Mouse (Mus musculus) stomach, embryonic 14.5 days (tissue): Measurements from ENCODE around the gene Pdss2. TPM values are rescaled to one million over a fixed set of nuclear protein-coding genes. Genes with fewer than 3 reads are reported as not detected.

ENCODE experiments used
- ATAC-seq: fragments of 200-750 bp; cut with Nextera tagmentation; 2 replicates; pipeline ENCODE4 v1.8.0; 2017; ENCODE audit warnings: low read depth, moderate TSS enrichment; ENCODE audit not compliant: insufficient number of reproducible peaks, insufficient read depth, low FRiP score
- H3K27ac ChIP-seq: fragments of 300-500 bp; sonication (generic); 2 replicates; pipeline ENCODE4 v1.5.1; 2014; ENCODE audit warnings: mild to moderate bottlenecking, low read length, moderate library complexity, mixed read lengths
- H3K27me3 ChIP-seq: fragments of 300-500 bp; sonication (generic); 2 replicates; pipeline ENCODE4 v1.6.1; 2014; ENCODE audit warnings: low read length, control low read depth, mixed read lengths; ENCODE audit not compliant: control insufficient read depth, insufficient read depth
- H3K36me3 ChIP-seq: fragments of 300-500 bp; sonication (generic); 2 replicates; pipeline ENCODE4 v1.6.1; 2014; ENCODE audit warnings: mild to moderate bottlenecking, control low read depth, low read length, moderate library complexity, mixed read lengths; ENCODE audit not compliant: control insufficient read depth, insufficient read depth
- H3K4me1 ChIP-seq: fragments of 300-500 bp; sonication (generic); 2 replicates; pipeline ENCODE4 v1.6.1; 2014; ENCODE audit warnings: low read length, control low read depth, mixed read lengths; ENCODE audit not compliant: control insufficient read depth, insufficient read depth
- H3K4me2 ChIP-seq: fragments of 300-500 bp; sonication (generic); replicated peaks from 2 replicates; pipeline ENCODE4 v1.6.1; 2014; ENCODE audit warnings: low read depth, low read length, control low read depth
- H3K4me3 ChIP-seq: fragments of 300-500 bp; sonication (generic); 2 replicates; pipeline ENCODE4 v1.5.1; 2014; ENCODE audit warnings: low read depth, low read length, control low read depth
- H3K9ac ChIP-seq: fragments of 300-500 bp; sonication (generic); replicated peaks from 2 replicates; pipeline ENCODE4 v1.6.1; 2014; ENCODE audit warnings: low read depth, mild to moderate bottlenecking, control low read depth, low read length, moderate library complexity, mixed read lengths
- H3K9me3 ChIP-seq: fragments of 300-500 bp; sonication (generic); 2 replicates; pipeline ENCODE4 v1.6.1; 2016; ENCODE audit warnings: low read depth, low read length, control low read depth; ENCODE audit not compliant: control insufficient read depth
- WGBS: fragments of 180-500 bp; shearing (Covaris S2); extraction: QIAGEN DNeasy Blood & Tissue Kit; methylation state at CpG from one replicate; pipeline ENCODE4 v1.1.7; 2014; 5-methylcytosine and 5-hydroxymethylcytosine counted together
- polyA plus RNA-seq: library from polyadenylated mRNA; unstranded; fragments of >200 nt; fragmentation: Nextera tagmentation; extraction: Ambion mirVana; gene quantifications from 2 replicates; pipeline ENCODE4 v1.2.1, GENCODE M21; 2014

Pdss2 gene
- polyA plus RNA-seq, 1 experiment from 2014 or later: 13.1 TPM

DNA sequence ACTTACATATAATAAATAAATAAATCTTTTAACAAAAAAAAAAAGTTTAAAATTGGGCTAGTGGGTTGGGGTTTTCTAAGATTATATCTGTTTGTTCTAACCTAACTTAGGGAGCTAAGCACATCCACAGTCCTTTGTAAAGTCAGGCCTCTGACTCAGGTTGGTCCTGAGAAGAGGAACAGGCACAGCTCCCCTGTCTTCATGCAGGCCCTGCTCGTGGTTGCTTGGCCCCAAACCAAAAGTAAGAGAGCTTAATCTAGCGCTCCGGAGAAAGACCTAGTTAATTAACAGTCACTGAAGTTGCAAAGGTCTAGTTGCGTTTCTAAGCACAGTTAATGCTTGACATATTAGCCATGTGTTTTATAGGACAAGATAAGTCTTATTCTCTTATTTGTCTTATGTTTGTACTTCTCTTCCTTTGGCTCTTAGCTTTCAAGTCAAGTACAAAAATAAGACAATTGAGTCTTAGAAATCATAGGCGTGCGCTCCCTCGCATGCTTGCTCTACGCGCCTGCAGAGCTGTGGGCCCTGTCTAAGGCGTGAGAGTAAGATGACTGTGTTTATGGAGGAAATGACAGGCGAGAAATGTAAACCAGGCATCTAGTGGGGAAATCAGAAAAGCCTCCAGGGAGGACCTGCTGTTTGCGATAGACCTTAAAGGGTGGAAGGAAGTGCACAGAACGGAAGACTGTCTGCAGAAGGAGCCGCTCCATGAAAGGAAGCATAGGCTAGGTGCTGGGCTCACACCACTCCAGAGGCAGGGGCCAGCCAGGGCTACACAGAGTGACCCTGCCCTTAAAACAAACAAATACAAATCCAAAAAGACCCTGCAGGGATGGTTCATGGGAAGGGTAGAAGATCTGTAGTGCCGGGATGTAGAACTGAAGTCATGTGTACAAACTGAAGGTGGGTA is 157.7 kb downstream of the Pdss2 start:
- Histone ChIP-seq H3K9me3 (no peaks in the 10 kb centered on the region), H3K36me3 (no peaks in the 10 kb centered on the region), H3K4me3 (no peak overlapping the region), H3K4me1 (0 out of 2 replicates have a peak, but pooled peaks cover 2% of the 10 kb centered on the region), H3K27ac (no peak overlapping the region), H3K9ac (no peak overlapping the region), H3K4me2 (no peak overlapping the region), H3K27me3 (no peaks in the 10 kb centered on the region)
- WGBS: 63% methylated on average over 15 of the region's 15 CpGs
- ATAC-seq: no peak

DNA sequence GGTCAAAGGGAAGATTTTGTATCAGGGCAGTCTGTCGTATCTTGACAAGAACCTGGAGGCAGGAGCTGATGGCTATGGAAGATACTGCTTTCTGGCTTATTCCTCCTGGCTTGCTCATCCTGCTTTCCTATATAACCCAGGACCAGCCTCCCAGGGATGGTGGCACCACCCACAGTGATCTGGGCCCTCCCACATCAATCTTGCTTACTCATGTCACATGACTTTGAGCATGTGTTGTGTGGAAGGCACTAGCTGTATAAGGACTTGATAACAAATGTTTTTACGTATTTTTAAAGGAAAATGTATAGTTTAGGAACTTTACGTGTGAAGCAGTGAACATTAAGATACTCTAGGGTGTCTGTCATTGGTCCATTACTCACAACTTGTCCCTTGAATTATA is 161.4 kb downstream of the Pdss2 start:
- H3K9me3 ChIP-seq: no peaks in the 10 kb centered on the region
- H3K36me3 ChIP-seq: no peaks in the 10 kb centered on the region
- H3K4me2 ChIP-seq: no peak overlapping the region
- ATAC-seq: no peak
- no peaks in the 10 kb centered on the region for H3K27me3 ChIP-seq
- no peak overlapping the region for H3K27ac ChIP-seq
- H3K4me1 ChIP-seq: 0 out of 2 replicates have a peak, but pooled peaks cover 2% of the 10 kb centered on the region
- 84% methylated on average over 3 of the region's 3 CpGs for WGBS
- no peak overlapping the region for H3K4me3 ChIP-seq
- no peak overlapping the region for H3K9ac ChIP-seq

DNA sequence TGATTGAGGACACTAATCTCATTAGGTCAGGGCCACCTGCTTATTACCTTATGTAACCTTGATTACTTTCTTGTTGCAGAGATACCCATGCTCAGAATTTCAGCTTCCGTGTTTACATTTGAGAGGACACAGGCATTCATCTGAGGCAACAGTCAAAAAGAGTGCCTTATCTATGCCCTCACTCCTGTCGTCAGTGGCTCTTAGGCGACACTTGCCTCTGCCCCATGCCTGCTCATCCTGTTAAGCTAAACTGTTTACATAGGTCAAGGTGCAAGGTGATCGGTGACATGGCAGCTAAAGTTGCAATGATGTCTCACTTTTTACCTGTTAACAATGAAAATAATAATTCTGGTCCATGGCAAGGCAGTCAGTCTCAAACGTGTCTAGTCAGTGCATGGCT is 163.3 kb downstream of the Pdss2 start:
- Histone ChIP-seq H3K4me2 (no peak overlapping the region), H3K4me1 (no peaks in the 10 kb centered on the region), H3K27ac (no peak overlapping the region), H3K4me3 (no peak overlapping the region), H3K9ac (no peak overlapping the region), H3K27me3 (no peaks in the 10 kb centered on the region), H3K9me3 (no peaks in the 10 kb centered on the region), H3K36me3 (no peaks in the 10 kb centered on the region)
- no peak for ATAC-seq
- WGBS: 53% methylated on average over 5 of the region's 5 CpGs

DNA sequence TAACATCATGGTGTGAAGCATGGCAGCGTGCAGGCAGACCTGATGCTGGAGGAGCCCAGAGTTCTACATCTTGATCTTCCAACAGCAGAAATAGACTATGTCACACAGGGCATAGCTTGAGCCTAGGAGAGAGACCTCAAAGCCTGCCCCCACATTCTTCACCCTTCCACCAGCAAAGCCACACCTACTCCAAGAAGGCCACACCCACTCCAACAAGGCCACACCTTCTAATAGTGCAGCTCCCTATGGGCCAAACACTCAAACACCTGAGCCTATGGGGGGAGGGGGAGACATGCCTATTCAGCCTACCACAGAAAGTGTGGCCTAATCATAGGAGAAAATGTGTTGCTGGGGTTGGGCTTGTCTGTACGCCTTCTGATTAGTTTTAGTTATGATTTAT is 171.6 kb downstream of the Pdss2 start:
- H3K9ac ChIP-seq: no peak overlapping the region
- H3K27me3 ChIP-seq: no peaks in the 10 kb centered on the region
- ATAC-seq: no peak
- H3K9me3 ChIP-seq: no peaks in the 10 kb centered on the region
- H3K4me2 ChIP-seq: no peak overlapping the region
- no peaks in the 10 kb centered on the region for H3K4me1 ChIP-seq
- WGBS: 93% methylated on average over 2 of the region's 2 CpGs
- no peaks in the 10 kb centered on the region for H3K36me3 ChIP-seq
- H3K4me3 ChIP-seq: no peak overlapping the region
- H3K27ac ChIP-seq: no peak overlapping the region

DNA sequence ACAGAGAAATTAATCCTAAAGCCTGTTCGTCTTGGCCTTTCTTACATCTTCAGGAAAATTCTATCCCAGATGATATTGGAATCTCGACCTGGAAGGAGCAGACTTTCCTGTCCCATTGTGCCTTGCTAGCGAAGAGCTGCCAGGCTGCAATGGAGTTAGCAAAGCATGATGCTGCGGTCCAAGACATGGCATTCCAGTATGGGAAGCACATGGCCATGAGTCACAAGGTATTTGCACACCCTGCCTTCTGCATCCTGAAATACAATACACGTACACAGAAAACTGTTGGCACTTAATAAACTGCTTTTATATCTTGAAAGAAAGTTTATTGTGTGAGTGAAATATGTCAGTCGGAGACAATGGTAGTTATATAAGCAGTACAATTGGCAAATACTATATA is 172.5 kb downstream of the Pdss2 start:
- WGBS: 89% methylated on average over 6 of the region's 6 CpGs

DNA sequence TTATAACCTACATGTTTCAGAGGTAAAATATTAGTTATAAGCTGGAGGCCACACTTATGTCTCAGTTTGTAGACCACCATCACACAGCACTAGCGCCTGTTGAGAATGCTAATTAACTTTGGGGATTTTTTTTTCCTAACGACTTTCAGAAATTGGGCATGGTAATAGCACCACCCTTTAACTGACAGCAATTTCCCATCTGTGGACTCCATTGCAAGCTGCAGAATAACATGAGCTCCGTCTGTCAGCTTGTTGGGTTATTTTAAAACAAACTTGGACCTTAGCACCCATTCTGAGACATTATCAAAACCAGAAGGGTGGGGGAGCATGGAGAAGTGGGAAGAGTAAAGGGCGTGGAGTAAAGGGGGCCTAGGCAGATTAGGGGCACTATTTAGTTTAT is 174.5 kb downstream of the Pdss2 start:
- WGBS: 85% methylated on average over 4 of the region's 4 CpGs
- Histone ChIP-seq H3K27me3 (no peaks in the 10 kb centered on the region), H3K9me3 (no peaks in the 10 kb centered on the region), H3K9ac (no peak overlapping the region), H3K4me2 (no peak overlapping the region), H3K27ac (no peak overlapping the region), H3K36me3 (no peaks in the 10 kb centered on the region), H3K4me3 (no peak overlapping the region), H3K4me1 (no peaks in the 10 kb centered on the region)
- ATAC-seq: no peak

More for the DNA sequence above, 172.5 kb downstream of the Pdss2 start:
- no peaks in the 10 kb centered on the region for H3K4me1 ChIP-seq
- ATAC-seq: no peak
- no peak overlapping the region for H3K4me2 ChIP-seq
- H3K27ac ChIP-seq: no peak overlapping the region
- no peaks in the 10 kb centered on the region for H3K27me3 ChIP-seq
- H3K36me3 ChIP-seq: no peaks in the 10 kb centered on the region
- no peaks in the 10 kb centered on the region for H3K9me3 ChIP-seq
- no peak overlapping the region for H3K4me3 ChIP-seq
- H3K9ac ChIP-seq: no peak overlapping the region

DNA sequence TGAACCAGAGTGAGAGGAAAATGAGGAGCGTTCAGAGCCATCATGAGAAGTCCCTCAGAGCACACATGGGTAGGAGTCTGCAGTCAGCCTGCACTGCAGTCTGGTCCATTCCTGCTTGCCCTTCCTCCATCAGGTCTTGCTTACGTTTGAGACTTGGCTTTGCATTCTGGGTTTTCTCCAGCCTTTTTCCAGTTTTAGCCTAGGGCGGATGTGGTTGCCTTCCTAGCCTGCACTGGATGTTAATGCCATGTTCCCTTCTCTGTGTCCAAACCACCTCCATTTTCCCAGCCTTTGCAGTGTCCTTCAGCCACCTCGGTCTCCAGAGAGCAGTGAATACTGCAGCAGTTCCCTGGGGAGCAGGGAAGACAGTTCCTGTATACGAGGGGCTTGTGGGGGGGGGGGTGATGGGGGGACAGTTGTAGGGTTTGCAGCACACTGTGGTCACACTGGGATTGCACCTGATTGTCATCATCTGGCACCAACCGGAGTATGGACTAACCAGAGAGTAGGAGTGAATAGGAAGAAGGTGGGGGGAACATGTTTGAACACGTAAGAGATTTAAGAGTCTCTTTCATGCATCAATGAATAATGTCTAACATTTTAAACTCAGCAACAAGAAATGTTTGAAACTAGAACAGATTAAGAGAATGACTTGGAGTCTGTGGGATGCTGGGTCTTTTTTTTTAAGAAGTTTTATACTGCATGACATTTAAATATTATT is 178.5 kb downstream of the Pdss2 start:
- Histone ChIP-seq H3K9ac (no peak overlapping the region), H3K4me1 (no peaks in the 10 kb centered on the region), H3K36me3 (no peaks in the 10 kb centered on the region), H3K4me2 (no peak overlapping the region), H3K27me3 (no peaks in the 10 kb centered on the region), H3K9me3 (no peaks in the 10 kb centered on the region), H3K4me3 (no peak overlapping the region), H3K27ac (no peak overlapping the region)
- ATAC-seq: no peak
- WGBS: 71% methylated on average over 7 of the region's 7 CpGs

DNA sequence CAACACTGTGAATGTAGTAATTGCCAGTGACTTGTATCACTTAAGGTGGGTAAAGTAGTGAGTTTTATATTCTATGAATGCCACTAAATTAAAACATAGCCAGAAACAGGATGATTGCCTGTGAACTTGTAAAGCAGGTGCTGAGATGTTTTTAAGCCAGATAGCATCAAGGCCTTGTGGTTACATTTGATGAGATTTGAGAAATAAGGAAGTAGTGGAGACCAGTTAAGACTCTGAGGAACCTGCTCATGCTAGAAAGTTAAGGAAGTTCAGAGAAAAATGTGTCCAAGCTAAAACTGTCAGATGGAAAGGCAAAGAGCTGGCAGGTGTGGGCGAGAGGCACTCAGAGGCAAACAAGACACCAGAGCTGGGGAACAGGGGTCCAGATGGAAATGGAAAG is 184.8 kb downstream of the Pdss2 start:
- Histone ChIP-seq H3K4me2 (no peak overlapping the region), H3K4me1 (peaks cover 5% of the 10 kb centered on the region; the same call in 1 of the 2 replicates), H3K9me3 (no peaks in the 10 kb centered on the region), H3K27me3 (no peaks in the 10 kb centered on the region), H3K9ac (no peak overlapping the region), H3K27ac (no peak overlapping the region), H3K36me3 (no peaks in the 10 kb centered on the region), H3K4me3 (no peak overlapping the region)
- 87% methylated on average over 1 of the region's 1 CpGs for WGBS
- ATAC-seq: no peak
